Mouse (Mus musculus): ENCODE data around the gene 4930438A08Rik.
A peak's percentile ranks its signal among the peaks of the same experiment; 100 is the strongest.
"Not testable (repeated sequence)": the region's sequence is repeated elsewhere in the genome, so short reads cannot be mapped to it uniquely, and the experiment has no call there.

The 4930438A08Rik gene

DNA sequence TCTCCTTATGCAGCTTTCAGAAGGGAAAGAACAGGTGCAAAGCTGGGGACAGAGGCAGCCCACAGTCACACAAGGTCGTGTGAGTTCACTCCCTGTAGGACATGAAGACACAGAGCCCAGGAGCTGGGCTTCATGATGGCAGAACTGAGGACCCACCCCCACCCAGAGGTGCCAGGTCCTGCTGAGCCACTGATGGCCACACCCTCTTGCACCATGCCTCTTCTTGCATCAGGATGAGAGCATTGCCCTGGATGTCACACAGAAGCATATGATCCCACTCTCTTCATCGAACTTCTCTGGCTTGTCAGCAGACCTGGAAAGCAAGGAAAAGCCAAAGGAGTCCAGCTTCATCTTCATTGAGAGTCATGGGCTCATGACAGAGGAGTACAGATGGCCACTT lies at the start of gene 4930438A08Rik:
4930438A08Rik (plus strand) TSS at position 228 of the 400 bp plus-strand sequence.
- DNase-seq: no peak

DNA sequence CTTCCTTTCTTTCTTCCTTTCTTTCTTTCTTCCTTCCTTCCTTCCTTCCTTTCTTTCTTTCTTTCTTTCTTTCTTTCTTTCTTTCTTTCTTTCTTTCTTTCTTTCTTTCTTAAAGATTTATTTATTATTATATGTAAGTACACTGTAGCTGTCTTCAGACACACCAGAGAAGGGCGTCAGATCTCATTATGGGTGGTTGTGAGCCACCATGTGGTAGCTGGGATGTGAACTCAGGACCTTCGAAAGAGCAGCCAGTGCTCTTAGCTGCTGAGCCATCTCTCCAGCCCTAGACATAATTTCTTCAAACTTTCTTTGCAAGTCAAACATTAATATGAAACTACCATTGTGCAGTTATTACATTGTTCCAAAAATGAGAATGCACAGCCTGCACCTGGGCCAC lies 49.7 kb upstream of the 4930438A08Rik start:
- not testable (repeated sequence) for DNase-seq

DNA sequence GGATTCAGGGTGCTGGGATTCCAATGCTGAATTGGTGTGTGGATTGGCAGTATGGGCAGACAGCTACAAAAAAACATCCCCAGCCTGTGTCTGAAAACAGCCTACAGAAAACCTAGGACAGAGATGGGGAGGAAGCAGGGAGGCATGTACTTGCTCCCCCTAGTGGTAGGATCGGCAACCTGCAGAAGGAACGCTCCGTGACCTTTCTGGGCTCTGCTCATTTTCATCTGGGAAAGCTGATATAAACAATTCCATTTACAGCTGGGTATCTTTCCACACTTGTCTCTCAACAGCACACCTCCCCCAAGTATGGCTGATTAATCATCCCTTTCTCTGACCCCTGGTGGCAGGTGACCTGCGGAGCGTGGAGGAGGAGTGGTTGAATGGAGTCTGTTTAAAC lies 48.9 kb upstream of the 4930438A08Rik start:
- peak; percentile 83 for DNase-seq

DNA sequence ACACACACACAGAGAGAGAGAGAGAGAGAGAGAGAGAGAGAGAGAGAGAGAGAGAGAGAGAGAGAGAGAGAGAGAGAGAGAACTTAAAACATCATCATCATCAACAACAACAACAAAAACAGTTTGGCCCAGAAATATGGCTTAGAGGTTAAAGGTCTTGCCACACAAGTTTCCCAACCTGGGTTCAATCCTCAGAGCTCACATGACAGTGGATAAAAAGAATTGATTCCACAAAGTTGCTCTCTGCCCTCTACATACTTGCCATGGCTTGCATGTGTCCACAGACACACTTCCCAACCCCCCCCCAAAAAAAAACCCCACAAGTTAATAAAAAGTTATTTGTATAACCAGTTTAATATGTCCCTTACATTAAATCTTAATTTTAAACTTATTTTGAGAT lies 48.2 kb upstream of the 4930438A08Rik start:
- DNase-seq: no peak

DNA sequence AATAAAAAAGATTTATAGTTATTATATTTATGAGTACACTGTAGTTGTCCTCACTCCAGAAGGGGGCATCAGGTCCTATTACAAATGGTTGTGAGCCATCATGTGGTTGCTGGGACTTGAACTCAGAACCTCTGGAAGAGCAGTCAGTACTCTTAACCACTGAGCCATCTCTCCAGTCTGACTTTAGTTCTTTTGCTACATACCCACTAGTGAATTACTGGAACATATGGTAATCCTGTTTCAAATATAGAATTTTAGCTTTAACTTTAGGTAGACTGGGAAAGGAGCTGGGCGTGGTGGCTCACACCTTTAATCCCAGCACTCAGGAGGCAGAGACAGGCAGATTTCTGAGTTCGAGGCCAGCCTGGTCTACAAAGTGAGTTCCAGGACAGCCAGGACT lies 46.6 kb upstream of the 4930438A08Rik start:
- DNase-seq: not testable (repeated sequence)

DNA sequence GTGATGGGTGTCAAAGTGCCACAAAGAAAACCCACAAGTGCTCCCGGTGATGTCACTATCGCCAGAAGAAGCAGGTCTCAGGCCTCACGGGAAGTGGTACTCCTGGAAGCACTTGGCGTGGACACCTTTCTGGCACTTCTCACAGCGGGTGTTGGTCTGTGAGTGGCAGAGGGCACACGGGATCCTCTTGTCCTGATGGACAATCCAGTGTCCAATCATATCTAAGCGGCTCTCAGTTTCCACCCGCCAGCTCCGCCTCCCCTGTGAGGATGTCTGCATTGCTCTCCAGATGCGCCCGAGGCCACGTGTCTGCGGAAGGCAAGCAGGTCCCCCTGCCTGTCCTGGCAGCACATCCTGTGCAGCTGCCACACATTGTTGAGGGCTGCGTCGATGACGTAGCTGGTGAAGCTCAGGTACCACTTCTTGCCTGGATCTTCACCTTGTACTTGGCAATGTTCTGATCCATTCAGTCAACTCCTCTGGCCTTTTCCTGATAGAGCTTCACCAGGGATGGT lies 44.1 kb upstream of the 4930438A08Rik start:
- peak; percentile 79 for DNase-seq

DNA sequence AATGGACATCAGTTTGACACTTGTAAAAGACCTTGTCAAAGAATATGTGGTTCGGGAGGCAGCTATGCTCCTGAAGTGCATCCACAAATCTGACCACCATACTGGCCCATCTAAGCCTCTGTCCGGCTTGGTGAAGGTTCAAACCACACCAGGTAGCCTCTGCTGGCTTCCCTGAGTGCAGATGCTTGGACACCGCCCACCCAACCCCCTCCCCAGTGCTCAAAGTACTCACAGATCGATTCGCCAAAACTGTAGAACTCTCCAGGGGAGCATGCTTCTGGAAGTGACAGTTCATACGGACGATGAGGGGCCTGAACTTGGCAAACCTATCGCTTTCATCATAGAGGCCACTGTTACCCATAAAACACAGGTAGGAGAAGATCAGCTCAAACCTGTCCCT lies 43.4 kb upstream of the 4930438A08Rik start:
- no peak for DNase-seq

DNA sequence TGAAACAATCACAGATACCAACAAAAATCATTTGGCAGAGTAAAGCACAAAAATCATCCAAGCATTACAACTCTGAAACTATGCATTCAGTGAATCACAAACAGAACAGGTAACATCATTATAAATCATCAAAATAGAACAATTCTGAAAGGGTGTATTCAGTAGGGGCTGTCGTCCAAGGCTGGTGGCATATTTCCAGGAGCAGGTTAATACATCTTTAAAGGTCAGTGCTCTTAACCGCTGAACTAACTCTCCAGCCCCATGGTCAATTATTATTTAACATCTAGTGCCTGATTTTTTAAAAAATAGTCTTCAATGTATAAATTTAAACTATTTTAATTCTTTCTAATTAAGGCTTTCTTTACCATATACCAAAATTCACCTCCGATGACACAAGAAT lies 40.0 kb upstream of the 4930438A08Rik start:
- not testable (repeated sequence) for DNase-seq

DNA sequence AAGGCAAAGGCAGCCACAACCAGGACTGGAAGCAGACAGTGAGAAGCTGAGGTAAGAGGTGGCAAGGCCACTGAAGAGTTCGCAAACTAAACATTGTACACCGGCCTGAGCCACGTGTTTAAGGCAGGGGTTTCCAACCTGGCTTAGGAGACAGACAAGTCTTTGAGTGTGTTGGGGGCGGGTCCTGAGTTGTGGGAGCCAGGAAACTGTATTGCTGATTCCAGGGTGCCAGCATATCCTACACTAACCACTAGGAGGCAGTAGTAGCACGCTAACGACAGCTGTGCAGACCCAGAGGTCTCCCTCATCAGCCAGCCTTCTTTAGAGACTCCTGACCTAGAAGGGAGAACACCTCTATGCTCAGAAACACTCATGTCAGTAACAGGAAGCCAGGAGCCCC lies 39.4 kb upstream of the 4930438A08Rik start:
- peak; percentile 69 for DNase-seq

DNA sequence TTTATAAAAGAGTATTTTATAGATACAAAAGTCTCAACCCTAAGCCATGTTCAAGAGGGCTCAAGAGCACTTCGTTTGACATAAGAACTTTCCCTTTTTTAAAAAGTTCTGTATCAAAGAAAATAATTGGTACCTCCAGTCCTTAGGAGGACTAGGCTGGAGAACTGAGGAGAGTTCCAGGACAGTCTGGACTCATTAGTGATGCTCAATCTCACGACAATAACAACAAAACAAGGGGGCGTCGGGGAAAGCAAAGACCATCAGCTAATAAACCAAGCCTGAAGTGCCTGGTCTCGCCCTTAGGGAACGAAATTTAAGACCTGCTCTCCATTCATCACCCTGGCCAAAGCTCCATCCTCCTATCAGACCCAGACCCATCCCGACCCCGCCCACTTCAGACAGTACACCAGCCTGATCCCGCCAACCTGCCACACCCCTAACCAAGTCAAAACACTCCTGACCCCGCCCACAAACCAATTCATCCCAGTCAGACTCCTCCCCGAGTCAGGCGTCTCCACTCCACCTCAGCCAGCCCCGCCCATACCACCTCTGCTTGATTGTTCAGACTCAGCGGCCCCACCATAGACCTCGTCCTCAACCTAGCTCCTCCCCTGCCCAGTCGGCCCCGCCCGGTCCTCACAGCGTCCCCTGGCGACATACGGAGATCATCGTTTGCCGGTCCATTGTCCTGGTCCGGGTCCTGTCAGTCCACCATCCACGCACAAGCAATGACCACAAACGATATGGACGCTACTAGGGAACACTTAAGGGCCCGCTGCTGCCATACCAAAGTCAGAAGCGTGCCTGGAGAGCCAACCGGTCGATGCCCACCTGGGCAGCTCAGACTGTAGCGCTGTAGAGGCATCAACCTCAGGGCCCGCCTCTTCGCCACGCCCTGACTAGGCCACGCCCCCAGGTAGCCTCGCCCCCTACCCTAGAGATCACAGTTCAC lies 35.5 kb upstream of the 4930438A08Rik start:
- DNase-seq: peak; percentile 76

DNA sequence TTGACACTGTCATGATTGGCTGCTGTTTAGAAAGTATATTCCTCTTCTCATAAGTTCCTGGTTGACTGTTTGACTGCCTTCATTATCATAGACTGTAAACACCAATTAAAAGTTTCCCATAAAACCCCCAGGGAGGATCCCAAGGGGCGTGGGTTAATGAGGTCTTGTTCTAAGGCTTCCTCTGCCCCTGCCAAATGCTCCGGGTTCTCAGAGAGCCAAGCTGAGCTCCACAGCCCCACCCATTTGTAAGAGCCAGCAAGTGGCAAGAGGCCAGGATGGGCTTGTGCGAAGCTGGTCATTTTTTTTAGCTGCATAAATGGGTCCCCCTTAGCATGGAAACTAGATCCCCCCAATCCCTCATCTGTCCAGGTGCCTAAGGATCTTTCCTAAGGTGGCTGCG lies 27.3 kb upstream of the 4930438A08Rik start:
- DNase-seq: no peak

DNA sequence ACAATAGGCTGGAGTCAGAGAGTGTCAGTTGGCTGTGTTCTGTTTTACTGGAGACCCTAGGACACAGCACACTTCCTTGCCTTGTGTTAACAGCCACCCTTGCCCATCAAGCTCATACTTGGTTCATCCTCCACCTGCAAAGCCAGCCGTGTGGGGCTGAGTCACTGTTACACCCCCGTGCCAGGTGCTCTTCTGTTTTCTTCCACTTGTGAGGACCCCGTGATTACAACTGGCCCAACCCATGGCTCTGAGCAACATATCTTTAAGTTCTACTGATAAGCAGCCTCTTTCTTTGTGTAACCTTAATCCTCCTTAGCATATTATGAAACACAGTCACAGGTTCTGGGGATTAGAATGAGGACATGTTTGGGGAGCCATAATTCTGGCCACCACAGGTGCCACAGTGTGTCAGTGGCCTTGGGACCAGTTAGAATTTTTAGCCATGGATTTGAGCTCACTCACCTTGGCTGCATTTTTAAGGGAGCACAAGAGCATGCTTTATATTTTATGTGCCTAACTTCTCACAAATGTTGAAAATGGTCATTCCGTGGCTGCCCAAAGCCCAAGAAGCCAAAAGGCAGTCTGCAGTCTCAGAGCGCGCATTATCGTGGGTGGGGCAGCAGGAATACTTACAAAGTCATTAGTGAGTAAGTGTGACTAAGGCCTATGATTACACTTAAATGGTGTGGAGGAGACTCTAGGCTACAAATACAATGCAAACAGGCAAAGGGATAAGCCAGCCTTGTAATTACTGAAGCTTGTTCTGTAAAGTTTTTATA lies 25.2 kb upstream of the 4930438A08Rik start:
- no peak for DNase-seq

DNA sequence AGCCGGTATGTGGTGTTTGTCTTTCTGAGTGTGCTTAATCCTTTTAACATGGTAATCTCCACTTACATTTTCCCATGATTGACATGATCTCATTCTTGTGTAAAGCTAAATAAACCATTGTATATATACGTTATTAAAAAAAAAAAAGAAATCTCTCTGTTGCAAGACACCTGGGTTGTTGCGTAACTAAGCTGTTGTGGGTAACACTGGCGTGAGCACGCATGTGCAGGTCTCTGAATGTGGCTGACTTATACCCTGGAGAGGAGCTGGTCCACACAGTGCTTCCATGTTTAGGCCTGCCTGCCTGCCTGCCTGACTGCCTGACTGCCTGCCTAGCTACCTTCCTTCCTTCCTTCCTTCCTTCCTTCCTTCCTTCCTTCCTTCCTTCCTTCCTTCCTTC lies 24.0 kb upstream of the 4930438A08Rik start:
- DNase-seq: no peak

DNA sequence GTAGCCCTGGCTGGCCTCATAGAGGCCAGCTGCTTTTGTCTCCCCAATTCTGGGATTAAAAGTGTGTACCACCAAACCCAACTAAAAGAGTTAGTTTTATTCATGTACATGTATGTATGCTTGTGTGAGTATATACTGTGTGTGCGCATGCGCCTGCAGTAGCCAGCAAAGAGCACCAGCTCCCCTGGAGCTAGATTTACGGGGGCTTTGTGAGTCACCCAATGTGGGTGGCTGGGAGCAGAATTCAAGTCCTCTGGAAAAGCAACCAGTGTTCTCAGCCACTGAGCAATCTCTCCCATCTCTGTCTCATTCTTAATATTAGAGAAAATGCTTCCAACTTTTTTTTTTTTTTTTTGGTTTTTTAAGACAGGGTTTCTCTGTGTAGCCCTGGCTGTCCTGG lies 20.2 kb upstream of the 4930438A08Rik start:
- DNase-seq: no peak

DNA sequence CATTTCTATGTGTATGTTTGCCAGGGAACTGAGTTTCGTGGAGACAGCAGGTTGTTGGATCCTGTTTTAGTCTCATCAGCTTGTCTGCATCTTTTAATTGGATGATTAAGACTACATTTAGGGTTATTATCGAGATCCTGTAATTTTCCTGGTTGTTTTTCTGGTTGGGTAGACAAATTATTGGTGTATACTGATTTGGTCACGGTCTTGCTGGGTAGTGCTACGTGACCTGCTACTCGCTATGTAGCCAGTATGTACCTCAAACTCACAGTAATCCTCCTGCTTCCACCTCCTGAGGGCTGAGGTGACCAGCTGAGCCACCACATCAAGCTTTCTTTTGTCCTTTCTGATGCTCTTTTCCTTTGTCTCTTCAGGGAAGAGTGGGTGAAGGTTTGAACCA lies 16.8 kb upstream of the 4930438A08Rik start:
- DNase-seq: no peak

DNA sequence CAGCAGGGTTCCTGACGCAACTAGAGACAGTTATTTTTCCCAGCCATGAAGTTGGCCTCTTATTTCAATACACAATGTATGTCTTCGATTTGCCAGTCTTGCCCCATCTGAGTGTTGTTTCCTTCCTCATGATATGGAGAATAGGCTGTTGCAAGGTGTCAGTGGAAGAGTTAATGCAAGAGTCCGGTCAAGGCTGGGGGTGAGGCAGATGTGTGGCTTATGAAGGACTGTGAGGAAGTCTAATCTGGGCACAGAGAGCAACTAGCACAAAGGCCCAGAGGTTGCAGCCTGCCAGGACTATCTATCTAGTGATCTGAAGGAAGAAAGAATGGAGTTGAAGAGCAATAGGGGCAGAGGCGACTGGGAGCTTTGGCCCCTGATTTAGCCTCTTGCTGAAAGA lies 14.4 kb upstream of the 4930438A08Rik start:
- DNase-seq: no peak

DNA sequence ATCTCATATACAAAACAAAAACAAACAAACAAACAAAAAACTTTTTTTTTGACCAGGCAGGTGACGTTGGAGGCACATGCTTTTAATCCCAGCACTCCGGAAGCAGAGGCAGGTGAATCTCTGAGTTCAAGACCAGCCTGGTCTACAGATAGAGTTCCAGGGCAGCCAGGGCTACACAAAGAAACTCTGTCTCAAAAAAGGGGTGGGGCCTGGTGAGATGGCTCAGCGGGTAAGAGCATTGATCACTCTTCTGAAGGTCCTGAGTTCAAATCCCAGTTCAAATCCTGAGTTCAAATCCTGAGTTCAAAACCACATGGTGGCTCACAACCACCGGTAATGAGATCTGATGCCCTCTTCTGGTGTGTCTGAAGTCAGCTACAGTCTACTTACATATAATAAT lies 12.8 kb upstream of the 4930438A08Rik start:
- DNase-seq: no peak

DNA sequence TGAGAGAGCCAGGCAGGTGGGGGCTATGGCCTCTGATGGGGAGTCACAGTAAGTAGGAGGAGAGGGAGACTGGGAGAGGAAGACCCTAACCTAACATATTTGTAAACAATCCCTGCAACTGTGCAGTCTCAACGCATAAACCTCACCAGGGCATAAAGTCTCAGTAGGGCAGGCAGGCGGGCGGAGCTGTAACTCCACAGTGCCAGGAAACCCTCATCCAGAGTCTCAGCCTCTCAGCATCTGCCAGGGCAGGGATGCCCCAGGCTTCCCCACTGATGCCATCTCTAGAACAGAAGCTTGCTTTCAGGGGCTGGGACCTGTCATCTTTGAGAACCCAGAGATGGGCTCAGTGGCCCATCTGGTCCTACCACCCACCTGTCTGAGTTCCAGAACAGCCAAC lies 12.3 kb upstream of the 4930438A08Rik start:
- DNase-seq: no peak

DNA sequence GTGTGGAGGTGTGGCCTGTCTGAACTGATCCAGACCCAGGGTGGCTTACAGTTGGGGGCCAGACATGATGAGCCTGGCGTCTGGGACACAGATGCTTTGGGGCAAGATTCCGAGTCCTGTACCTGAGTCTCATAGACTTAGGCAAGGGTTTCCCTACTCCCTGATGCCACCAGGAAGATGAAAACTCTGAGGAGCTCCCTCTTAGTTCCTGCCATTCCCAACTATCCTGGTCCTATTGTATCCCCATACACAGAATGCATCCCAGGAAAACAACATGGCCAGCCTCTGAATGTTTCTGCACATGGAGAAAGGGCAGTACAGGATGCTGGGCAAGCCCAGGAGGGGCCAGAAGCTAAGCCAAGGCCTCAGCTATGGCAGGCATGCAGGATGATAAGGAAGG lies 11.1 kb upstream of the 4930438A08Rik start:
- DNase-seq: no peak

DNA sequence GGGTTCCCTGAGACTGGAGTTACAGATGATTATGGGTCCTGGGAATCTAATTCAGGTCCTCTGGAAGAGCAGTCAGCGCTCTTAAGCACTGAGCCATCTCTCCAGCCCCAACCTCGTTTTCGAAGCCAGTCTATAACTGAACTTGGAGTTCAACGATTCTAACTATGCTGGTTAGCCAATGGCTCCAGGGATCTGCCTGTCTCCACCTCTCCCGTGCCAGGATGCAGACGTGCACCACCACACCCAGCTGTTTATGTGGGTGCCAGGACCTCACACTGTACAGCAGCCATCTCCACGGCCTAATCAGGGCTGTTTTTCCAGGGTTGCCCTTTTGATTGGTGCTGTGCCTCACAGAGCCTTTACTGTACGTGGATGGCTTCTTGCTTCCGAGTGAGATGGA lies 10.1 kb upstream of the 4930438A08Rik start:
- no peak for DNase-seq

DNA sequence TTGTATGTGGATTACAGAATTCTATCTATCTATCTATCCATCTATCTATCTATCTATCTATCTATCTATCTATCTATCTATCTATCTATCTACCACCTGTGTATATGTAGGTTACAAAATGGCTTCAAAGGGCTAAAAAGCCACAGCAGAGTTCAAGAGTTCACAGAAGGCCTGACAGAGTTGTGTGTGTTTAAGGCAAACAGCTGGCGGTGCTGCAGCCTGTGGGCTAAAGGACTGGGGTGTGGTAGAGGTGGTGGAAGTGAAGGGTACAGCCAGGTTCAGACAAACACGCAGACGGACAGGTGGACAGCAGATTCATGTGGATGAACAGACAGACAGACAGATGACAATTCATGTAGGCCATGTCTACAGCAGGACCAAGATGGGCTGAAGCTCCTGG lies 6.3 kb upstream of the 4930438A08Rik start:
- no peak for DNase-seq

DNA sequence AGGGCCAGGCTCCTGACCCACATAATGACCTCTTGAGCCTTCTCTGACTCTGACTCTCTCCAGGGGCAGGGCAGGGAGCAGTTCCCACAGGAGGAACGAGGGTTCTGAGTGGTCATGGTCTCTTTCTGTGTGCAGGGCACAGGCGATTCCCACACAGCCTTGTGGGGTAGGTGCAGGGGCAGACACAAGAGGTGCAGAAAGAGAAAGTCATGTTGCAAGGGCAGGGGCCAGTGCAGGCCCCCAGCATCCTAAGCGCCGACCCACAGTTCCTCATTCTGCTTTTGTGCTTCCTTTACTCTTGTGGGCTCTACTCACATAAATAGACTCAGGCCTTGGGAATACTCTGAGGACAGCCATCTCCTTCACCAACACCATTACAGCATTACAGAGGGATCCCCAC lies 1.2 kb downstream of the 4930438A08Rik start:
- DNase-seq: no peak

DNA sequence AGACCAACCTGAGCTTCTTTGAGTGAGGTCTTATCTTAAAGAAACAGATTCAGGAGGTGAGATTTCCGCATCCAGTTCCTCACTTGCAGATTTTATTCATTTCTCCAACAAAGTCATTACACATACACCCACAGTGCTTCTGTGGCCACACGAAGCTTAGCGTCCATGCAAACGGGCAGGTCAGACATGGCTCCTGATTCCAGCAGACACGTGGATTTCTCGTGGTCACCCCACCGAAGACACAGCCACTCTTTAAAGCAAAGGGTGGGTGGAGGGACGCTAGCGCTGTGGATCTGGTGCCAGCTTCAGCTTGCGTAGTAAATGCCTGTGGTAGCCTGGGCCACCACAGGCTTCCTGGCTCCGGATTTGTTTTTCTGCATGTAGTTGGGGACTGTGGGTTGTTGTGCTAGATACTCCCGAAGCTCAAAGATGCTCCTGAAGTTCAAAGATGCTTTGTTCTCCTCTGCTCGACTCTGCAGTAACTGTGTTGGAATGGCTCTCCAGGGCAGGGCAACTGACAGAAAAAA lies 7.4 kb downstream of the 4930438A08Rik start:
- DNase-seq: no peak

DNA sequence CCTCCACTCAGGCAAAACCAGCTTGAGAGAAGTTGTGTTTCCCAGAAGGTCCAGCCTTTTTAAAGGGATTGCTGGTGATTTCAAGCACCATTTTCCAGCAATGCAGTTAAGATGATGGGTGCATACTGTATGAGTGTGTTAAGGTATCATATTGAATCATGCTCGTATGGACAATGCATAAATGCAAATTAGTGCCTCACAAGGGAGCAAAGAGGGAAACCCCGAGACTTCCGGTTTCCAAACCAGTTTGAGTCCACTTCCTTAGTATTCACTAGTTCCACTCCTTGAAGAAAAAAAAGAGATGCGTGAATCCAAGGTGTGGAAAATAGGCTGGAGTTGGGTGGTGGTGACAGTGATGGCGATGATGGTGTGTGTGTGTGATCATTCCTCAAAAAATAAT lies 7.9 kb downstream of the 4930438A08Rik start:
- no peak for DNase-seq
